Mouse (Mus musculus) lung, adult 2 months (tissue): ENCODE results near the gene BC025920. TPM values are rescaled to one million over a fixed set of nuclear protein-coding genes. Genes with fewer than 3 reads are reported as not detected.

Experiments used
- DNase-seq: peaks from one replicate; pipeline ENCODE4 v3.0.0; 2022
- H3K4me1 ChIP-seq: fragments of 200-500 bp; 2 replicates; pipeline ENCODE4 v1.6.1; 2011; ENCODE audit warnings: low read length; ENCODE audit not compliant: control insufficient read depth, insufficient read depth
- H3K4me3 ChIP-seq: fragments of 200-500 bp; replicated peaks from 2 replicates; pipeline ENCODE3; 2011; ENCODE audit warnings: low read depth, mild to moderate bottlenecking, control low read depth, low read length; ENCODE audit errors: extremely low read depth
- CTCF ChIP-seq: fragments of 200-500 bp; IDR thresholded peaks from 2 replicates; pipeline ENCODE4 v1.5.1; 2011; ENCODE audit warnings: mild to moderate bottlenecking, low read length, control low read depth; ENCODE audit not compliant: insufficient read depth
- POLR2A ChIP-seq: fragments of 200-500 bp; IDR thresholded peaks from 2 replicates; pipeline ENCODE4 v1.6.1; 2011; ENCODE audit warnings: low read depth, mild to moderate bottlenecking, control low read depth, low read length, borderline replicate concordance; ENCODE audit errors: extremely low read depth
- WGBS: fragments of 180-500 bp; shearing (Covaris S2); methylation state at CpG from one replicate; pipeline ENCODE4 v1.1.7; 2018; 5-methylcytosine and 5-hydroxymethylcytosine counted together
- polyA plus RNA-seq: library from polyadenylated mRNA; depleted of rRNA; stranded (reverse); fragments of >200 nt; gene quantifications from 2 replicates; pipeline ENCODE4 v1.2.3, GENCODE M21; 2012

BC025920 gene
- polyA plus RNA-seq, 1 experiment = 1.1 TPM

DNA sequence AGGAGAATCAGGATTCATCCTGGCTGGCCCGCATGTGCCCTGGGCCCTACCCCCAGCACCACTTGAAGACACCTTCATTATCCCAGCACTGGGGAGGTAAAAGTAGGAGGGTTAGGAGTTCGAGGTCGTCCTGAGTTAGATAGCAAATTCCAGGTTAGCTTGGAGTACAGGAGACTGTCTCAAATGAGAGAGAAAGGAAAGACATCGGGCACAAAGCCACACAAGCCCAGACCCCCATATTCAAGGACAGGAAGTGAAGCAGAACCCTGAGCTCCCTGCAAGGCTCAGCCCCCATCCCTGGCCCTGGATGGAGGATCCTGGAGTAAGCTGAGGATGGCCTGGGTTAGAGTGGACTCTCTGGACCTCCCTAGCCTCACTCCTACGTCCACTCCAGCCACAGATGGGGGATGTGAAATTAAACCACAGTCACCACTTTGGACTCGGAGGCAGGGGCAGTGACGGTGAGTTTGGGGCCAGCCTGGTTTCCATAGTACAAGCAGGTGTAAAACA is 4.6 kb upstream of the BC025920 start:
- WGBS = 40% methylated on average over 7 of the region's 7 CpGs
- Histone ChIP-seq H3K4me3 (peak overlapping the region; percentile 22), H3K4me1 (peaks cover 14% of the 10 kb centered on the region)
- TF ChIP-seq CTCF = no peak
- TF ChIP-seq POLR2A = no peak
- DNase-seq = no peak

DNA sequence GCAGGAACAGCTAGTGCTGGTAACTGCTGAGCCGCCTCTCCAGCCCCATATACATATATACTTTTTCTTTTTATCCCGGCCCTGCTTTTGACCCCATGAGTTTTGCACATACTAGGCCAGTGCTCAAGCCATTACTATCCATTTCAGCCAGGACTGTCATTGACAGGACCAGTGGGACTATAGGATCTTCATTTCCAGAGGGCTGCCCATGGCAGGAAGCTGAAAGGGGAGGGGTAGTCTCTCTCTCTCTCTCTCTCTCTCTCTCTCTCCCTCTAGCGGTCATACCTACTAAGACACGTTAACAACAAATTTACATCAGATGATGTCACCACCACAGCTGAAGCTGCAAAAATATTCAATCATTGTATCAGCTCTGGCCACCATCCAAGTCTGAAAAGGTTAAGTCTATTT is 3.3 kb upstream of the BC025920 start:
- whole genome bisulfite sequencing = 24% methylated on average over 4 of the region's 4 CpGs
- no peak overlapping the region for H3K4me3 ChIP-seq
- H3K4me1 ChIP-seq = peaks cover 14% of the 10 kb centered on the region
- peak; percentile 35 for DNase-seq
- TF ChIP-seq CTCF (0 out of 2 replicates have a peak, but pooled peaks have one; percentile 9), POLR2A (no peak)

DNA sequence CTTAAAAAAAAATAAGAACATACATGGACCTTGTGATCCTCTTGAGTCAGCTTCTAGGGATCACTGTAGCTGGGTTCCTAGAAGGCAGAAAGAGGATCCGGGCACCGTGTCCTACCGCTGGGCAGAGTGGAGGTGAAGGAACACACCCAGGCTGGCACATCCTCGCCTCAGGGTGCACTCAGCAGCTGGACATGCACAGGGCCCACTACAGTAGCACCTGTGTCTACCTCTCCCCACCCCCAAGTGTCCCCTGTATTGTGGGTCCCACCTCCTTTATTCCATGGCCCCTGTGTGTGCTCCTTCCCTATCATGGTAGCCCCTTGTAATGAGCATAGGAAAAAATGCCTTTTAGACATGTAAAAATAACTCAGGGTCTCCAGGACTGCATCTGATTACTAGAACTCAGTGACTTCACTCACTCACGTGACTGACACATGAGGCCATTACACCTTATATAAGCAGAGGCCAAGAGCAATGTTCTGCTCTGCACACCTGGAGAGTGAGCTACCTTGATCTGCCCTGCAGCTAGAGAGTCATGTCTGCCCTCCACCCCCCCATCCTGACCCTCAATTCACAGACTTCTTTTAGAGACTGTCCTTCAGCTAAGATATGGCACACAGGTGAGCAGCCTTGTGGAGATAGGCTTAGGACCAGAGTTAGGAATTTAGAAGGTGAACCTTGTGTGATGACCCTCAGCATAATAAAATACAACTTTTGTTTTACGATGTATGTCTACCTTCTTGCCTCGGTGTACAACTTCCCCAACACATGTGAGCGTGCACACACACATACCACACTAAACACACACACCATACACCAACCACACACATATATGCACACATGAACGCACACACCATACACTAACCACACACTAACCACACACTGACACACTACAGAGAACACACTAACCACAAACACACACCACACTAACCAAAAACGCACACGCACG is 1.8 kb upstream of the BC025920 start:
- H3K4me1 ChIP-seq = peaks cover 14% of the 10 kb centered on the region
- DNase-seq = no peak
- 69% methylated on average over 12 of the region's 12 CpGs for WGBS
- peak overlapping the region; percentile 52 for H3K4me3 ChIP-seq
- TF ChIP-seq CTCF (no peak), POLR2A (no peak)

DNA sequence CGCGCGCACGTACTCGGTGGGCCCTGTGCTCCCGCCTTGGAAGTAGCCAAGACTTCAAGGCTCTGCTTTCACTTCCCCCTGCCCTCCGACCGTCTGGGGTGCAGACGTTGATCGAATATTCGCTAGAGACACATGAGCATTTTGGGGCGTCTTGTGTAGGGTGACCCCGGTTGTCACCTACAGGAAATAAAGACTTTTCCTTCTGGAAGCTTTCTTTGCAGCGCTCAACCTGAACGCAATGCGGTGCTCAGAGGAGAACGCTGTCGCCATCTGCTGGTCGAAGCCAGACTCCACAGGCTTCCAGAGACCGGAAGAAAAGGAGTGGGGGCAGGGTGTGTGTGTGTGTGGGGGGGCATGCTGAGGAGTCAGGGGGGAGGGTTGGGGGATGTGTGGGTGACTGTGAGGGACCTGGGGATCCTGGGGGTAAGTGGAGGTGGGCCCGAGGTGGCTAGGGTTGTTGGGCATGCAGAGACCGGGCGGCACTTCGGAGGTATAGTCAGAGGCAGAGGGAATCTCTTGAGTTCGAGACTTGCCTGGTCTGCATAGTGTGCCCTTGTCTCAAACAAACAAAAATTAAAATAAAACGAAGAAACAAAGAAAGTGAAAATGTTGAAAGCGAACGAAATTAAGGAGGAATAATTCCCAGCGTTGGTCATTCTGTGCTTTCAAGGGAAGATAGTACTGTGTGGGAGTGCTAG is 953 bp upstream of the BC025920 start:
- H3K4me1 ChIP-seq = peaks cover 14% of the 10 kb centered on the region
- TF ChIP-seq CTCF = peak; percentile 93
- no peak for TF ChIP-seq POLR2A
- WGBS = 15% methylated on average over 29 of the region's 29 CpGs
- peak; percentile 86 for DNase-seq
- peak overlapping the region; percentile 52 for H3K4me3 ChIP-seq

DNA sequence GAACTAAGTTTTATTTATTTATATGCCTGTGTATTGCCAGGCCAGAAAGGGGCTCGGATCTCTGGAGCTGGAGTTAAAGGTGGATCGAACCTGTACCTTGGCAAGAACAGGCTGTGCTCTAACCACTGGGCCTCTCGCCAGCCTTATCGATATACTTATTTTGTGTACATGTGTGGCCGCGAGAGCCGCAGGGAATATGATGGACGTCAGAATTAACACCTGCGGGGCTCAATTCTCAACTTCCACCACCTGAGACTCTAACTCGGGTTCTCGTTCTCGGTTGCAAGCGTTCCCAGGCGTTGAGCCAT is 450 bp upstream of the BC025920 start:
- under 1% methylated on average over 14 of the region's 14 CpGs for WGBS
- H3K4me3 ChIP-seq = peak overlapping the region; percentile 70
- TF ChIP-seq POLR2A (no peak), CTCF (no peak)
- DNase-seq = no peak
- peaks cover 14% of the 10 kb centered on the region for H3K4me1 ChIP-seq

DNA sequence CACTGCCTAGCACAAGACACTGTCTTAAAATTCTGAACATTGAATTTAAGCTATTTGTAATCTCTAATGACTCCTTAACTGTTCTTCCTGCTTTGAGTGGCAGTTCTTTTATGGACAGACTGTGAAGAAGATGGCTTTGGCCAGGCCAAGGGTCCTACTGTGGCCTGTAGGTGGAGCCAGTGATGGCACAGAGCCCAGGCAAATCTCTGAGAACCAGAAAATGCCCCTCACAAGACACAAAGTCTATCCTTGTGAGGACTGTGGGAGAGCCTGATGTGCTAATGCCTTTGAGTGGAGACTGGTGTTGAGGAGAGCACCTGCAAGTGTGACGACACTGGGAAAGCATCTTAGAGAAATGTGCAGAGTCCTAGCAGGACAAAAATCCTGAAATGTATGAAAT is 2.2 kb downstream of the BC025920 start:
- Histone ChIP-seq H3K4me1 (peaks cover 6% of the 10 kb centered on the region), H3K4me3 (no peak overlapping the region)
- DNase-seq = no peak
- TF ChIP-seq CTCF (no peak), POLR2A (no peak)
- WGBS = 100% methylated on average over 1 of the region's 1 CpGs

DNA sequence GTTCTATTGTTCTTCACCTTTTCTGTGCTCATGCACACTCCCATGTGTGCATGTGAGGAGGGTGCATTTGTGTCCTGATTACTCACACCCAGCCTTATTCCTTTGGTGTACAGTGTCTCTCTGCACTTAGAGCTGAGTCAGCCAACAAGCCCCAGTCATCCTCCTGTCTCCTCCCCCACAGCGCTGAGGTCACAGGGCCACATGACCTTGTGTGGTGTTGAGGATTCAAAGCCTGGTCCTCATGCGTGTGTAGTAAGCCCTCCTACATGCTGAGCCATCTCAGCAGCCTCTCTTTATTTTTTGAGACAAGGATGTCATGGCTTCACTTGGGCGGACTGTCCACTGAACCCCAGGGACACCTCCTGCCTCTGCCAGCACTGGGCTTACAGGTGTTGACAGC is 6.7 kb downstream of the BC025920 start:
- H3K4me1 ChIP-seq = no peaks in the 10 kb centered on the region
- H3K4me3 ChIP-seq = no peak overlapping the region
- 70% methylated on average over 3 of the region's 3 CpGs for WGBS
- TF ChIP-seq POLR2A (no peak), CTCF (no peak)
- no peak for DNase-seq

DNA sequence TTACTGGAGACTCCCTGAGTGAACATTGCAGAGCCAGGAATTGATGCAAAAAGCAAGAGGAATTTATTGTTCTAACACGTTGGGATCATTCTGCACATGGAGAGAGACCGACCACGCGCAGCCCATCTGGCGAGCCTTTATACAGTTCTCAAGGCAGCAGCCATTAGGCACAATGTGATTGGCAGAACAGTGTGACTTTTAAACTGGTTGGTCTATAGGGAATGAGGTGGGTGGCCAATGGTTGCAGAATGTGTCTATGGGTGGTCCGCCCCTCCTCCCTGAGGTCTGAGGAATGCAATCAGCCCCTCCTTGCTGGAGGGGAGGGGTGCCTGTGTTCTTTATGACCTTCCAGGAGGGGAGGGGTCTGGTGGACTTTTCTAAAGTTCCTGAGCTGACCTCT is 9.4 kb downstream of the BC025920 start:
- WGBS = 58% methylated on average over 6 of the region's 6 CpGs
- DNase-seq = no peak
- H3K4me1 ChIP-seq = no peaks in the 10 kb centered on the region
- H3K4me3 ChIP-seq = no peak overlapping the region
- TF ChIP-seq POLR2A (no peak), CTCF (no peak)

DNA sequence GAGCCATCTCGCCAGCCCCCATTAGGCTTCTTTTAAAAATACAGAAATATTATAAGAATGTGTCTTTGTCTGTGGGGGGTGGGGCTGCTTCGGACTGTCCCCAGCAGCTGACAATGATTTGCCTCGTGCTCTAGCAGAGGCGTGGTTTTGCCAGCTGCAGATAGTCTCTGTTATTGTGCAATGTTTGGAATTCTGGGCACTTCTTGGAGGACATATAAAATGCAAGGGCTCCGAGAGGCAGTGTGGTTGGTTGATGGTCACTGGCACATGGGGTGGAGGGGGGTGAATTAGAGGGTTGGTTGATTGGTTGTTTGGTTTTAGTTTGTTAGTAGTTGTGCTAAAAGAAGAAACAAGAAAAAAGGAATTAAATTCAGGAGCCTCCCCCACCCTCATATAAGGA is 13.9 kb downstream of the BC025920 start:
- TF ChIP-seq POLR2A (no peak), CTCF (no peak)
- WGBS = 63% methylated on average over 5 of the region's 5 CpGs
- no peaks in the 10 kb centered on the region for H3K4me1 ChIP-seq

DNA sequence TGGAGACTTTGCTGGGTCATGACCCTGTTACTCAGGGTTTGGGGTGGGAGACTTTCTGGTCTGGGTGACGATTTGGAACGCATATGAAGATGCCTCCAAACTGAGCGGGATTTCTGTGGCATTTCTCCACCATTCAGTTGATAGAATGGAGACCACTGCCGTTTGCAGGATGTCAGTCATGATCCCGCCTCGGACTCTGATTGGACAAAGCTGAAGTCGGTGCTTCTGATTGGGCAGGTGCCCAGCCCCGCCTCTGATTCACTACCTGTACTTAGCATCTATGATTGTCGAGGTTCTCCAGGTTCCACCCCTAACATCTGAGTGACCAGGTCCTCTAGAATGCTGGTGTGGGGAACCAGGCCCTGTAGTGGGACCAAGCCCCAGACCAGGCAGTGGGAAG is 14.7 kb downstream of the BC025920 start:
- WGBS = 61% methylated on average over 9 of the region's 9 CpGs
- no peak for DNase-seq
- no peaks in the 10 kb centered on the region for H3K4me1 ChIP-seq
- TF ChIP-seq CTCF (no peak), POLR2A (no peak)
- H3K4me3 ChIP-seq = no peak overlapping the region

More for the DNA sequence above, 13.9 kb downstream of the BC025920 start:
- no peak for DNase-seq
- H3K4me3 ChIP-seq = no peak overlapping the region
